Mouse (Mus musculus) midbrain, embryonic 11.5 days (tissue): ENCODE data around the gene Slc24a2. TPM values are rescaled to one million over a fixed set of nuclear protein-coding genes. Genes with fewer than 3 reads are reported as not detected.

Experiments used
- ATAC-seq: fragments of 200-750 bp; cut with Nextera tagmentation; 2 replicates; pipeline ENCODE4 v1.8.0; 2017; ENCODE audit warnings: moderate TSS enrichment, moderate library complexity; ENCODE audit not compliant: low FRiP score
- DNase-seq: peaks from one replicate; pipeline ENCODE4 v3.0.0; 2015; ENCODE audit warnings: low spot score; ENCODE audit errors: missing footprints
- H3K27ac ChIP-seq: fragments of 300-500 bp; sonication (generic); 2 replicates; pipeline ENCODE4 v1.5.1; 2014; ENCODE audit warnings: low read depth, low read length
- H3K27me3 ChIP-seq: fragments of 300-500 bp; sonication (generic); 2 replicates; pipeline ENCODE4 v1.6.1; 2014; ENCODE audit warnings: mild to moderate bottlenecking, low read length, moderate library complexity, mixed read lengths; ENCODE audit not compliant: control insufficient read depth, insufficient read depth
- H3K36me3 ChIP-seq: fragments of 300-500 bp; sonication (generic); 2 replicates; pipeline ENCODE4 v1.6.1; 2014; ENCODE audit warnings: mild to moderate bottlenecking, low read length, moderate library complexity, mixed read lengths; ENCODE audit not compliant: control insufficient read depth, insufficient read depth
- H3K4me1 ChIP-seq: fragments of 300-500 bp; sonication (generic); 2 replicates; pipeline ENCODE4 v1.6.1; 2014; ENCODE audit warnings: low read length; ENCODE audit not compliant: control insufficient read depth, insufficient read depth
- H3K4me2 ChIP-seq: fragments of 300-500 bp; sonication (generic); 2 replicates; pipeline ENCODE4 v1.6.1; 2014; ENCODE audit warnings: mild to moderate bottlenecking, moderate library complexity
- H3K4me3 ChIP-seq: fragments of 300-500 bp; sonication (generic); 2 replicates; pipeline ENCODE4 v1.5.1; 2014; ENCODE audit warnings: low read depth, low read length
- H3K9ac ChIP-seq: fragments of 300-500 bp; sonication (generic); 2 replicates; pipeline ENCODE4 v1.6.1; 2014; ENCODE audit warnings: low read length
- H3K9me3 ChIP-seq: fragments of 300-500 bp; sonication (generic); 2 replicates; pipeline ENCODE4 v1.6.1; 2016; ENCODE audit warnings: low read length; ENCODE audit not compliant: control insufficient read depth
- WGBS: fragments of 180-500 bp; shearing (Covaris S2); extraction: QIAGEN DNeasy Blood & Tissue Kit; methylation state at CpG from one replicate; pipeline ENCODE4 v1.1.7; 2014; 5-methylcytosine and 5-hydroxymethylcytosine counted together
- polyA plus RNA-seq: library from polyadenylated mRNA; unstranded; fragments of >200 nt; fragmentation: Nextera tagmentation; extraction: Ambion mirVana; gene quantifications from 2 replicates; pipeline ENCODE4 v1.2.1, GENCODE M21; 2014

Slc24a2 gene
- polyA plus RNA-seq, 1 experiment from 2014 or later: 0.87 TPM

GRCm38 (mm10) chr4:87064561-87064960 lies 165.7 kb downstream of the Slc24a2 start:
- DNase-seq (no peak), ATAC-seq (no peak)
- Histone ChIP-seq H3K36me3 (no peaks in the 10 kb centered on the region), H3K4me3 (no peak overlapping the region), H3K27me3 (no peaks in the 10 kb centered on the region), H3K4me1 (peaks cover 12% of the 10 kb centered on the region), H3K27ac (no peak overlapping the region), H3K4me2 (no peak overlapping the region), H3K9me3 (no peaks in the 10 kb centered on the region), H3K9ac (no peak overlapping the region)
- WGBS: 96% methylated on average over 2 of the region's 2 CpGs

- ATAC-seq: no peak
- 70% methylated on average over 6 of the region's 6 CpGs for WGBS
- H3K9ac ChIP-seq: no peak overlapping the region
These were observed 167.5 kb downstream of the Slc24a2 start for GRCm38 (mm10) chr4:87062771-87063253.

GRCm38 (mm10) chr4:87061696-87062095 lies 168.6 kb downstream of the Slc24a2 start:
- 66% methylated on average over 2 of the region's 2 CpGs for WGBS
- peaks cover 12% of the 10 kb centered on the region for H3K4me1 ChIP-seq
- H3K9ac ChIP-seq: no peak overlapping the region
- H3K36me3 ChIP-seq: no peaks in the 10 kb centered on the region
- H3K4me3 ChIP-seq: no peak overlapping the region
- ATAC-seq: 0 out of 2 replicates have a peak, but pooled peaks have one; percentile 16
- no peak for DNase-seq
- no peaks in the 10 kb centered on the region for H3K9me3 ChIP-seq
- no peak overlapping the region for H3K4me2 ChIP-seq
- no peaks in the 10 kb centered on the region for H3K27me3 ChIP-seq
- H3K27ac ChIP-seq: no peak overlapping the region

More at GRCm38 (mm10) chr4:87062771-87063253, 167.5 kb downstream of the Slc24a2 start:
- H3K4me3 ChIP-seq: no peak overlapping the region
- no peaks in the 10 kb centered on the region for H3K9me3 ChIP-seq
- H3K4me1 ChIP-seq: peaks cover 12% of the 10 kb centered on the region
- DNase-seq: no peak
- H3K27me3 ChIP-seq: no peaks in the 10 kb centered on the region
- H3K4me2 ChIP-seq: no peak overlapping the region
- no peaks in the 10 kb centered on the region for H3K36me3 ChIP-seq
- H3K27ac ChIP-seq: no peak overlapping the region

GRCm38 (mm10) chr4:87057572-87057971 lies 172.7 kb downstream of the Slc24a2 start:
- 69% methylated on average over 3 of the region's 3 CpGs for WGBS
- ATAC-seq: no peak

GRCm38 (mm10) chr4:87055768-87056167 lies 174.5 kb downstream of the Slc24a2 start:
- DNase-seq (no peak), ATAC-seq (no peak)
- no peaks in the 10 kb centered on the region for H3K27me3 ChIP-seq
- H3K9me3 ChIP-seq: no peaks in the 10 kb centered on the region
- H3K36me3 ChIP-seq: no peaks in the 10 kb centered on the region
- no peaks in the 10 kb centered on the region for H3K4me1 ChIP-seq
- no peak overlapping the region for H3K4me3 ChIP-seq
- 79% methylated on average over 7 of the region's 7 CpGs for WGBS
- no peak overlapping the region for H3K9ac ChIP-seq
- H3K4me2 ChIP-seq: no peak overlapping the region
- no peak overlapping the region for H3K27ac ChIP-seq

More at GRCm38 (mm10) chr4:87057572-87057971, 172.7 kb downstream of the Slc24a2 start:
- no peaks in the 10 kb centered on the region for H3K9me3 ChIP-seq
- H3K36me3 ChIP-seq: no peaks in the 10 kb centered on the region
- H3K9ac ChIP-seq: no peak overlapping the region
- H3K27me3 ChIP-seq: no peaks in the 10 kb centered on the region
- H3K4me1 ChIP-seq: peaks cover 10% of the 10 kb centered on the region
- H3K4me2 ChIP-seq: no peak overlapping the region
- H3K27ac ChIP-seq: no peak overlapping the region
- H3K4me3 ChIP-seq: no peak overlapping the region
- DNase-seq: no peak

- ATAC-seq (no peak), DNase-seq (peak; percentile 72)
- 96% methylated on average over 5 of the region's 5 CpGs for WGBS
- Histone ChIP-seq H3K4me1 (no peaks in the 10 kb centered on the region), H3K9ac (no peak overlapping the region), H3K27ac (no peak overlapping the region), H3K9me3 (no peaks in the 10 kb centered on the region), H3K36me3 (no peaks in the 10 kb centered on the region), H3K4me2 (no peak overlapping the region), H3K4me3 (no peak overlapping the region), H3K27me3 (no peaks in the 10 kb centered on the region)
These were observed 177.4 kb downstream of the Slc24a2 start for GRCm38 (mm10) chr4:87052881-87053280.

GRCm38 (mm10) chr4:87049061-87049460 lies 181.2 kb downstream of the Slc24a2 start:
- ATAC-seq: no peak
- 82% methylated on average over 3 of the region's 3 CpGs for WGBS
- Histone ChIP-seq H3K9me3 (no peaks in the 10 kb centered on the region), H3K27ac (no peak overlapping the region), H3K4me3 (no peak overlapping the region), H3K4me1 (no peaks in the 10 kb centered on the region), H3K36me3 (no peaks in the 10 kb centered on the region), H3K9ac (no peak overlapping the region), H3K4me2 (no peak overlapping the region), H3K27me3 (no peaks in the 10 kb centered on the region)
- peak; percentile 17 for DNase-seq

GRCm38 (mm10) chr4:87047131-87047530 lies 183.1 kb downstream of the Slc24a2 start:
- no peak overlapping the region for H3K4me3 ChIP-seq
- H3K27me3 ChIP-seq: no peaks in the 10 kb centered on the region
- no peak overlapping the region for H3K27ac ChIP-seq
- no peak overlapping the region for H3K4me2 ChIP-seq
- DNase-seq: no peak
- H3K9me3 ChIP-seq: no peaks in the 10 kb centered on the region
- ATAC-seq: no peak
- no peaks in the 10 kb centered on the region for H3K4me1 ChIP-seq
- no peaks in the 10 kb centered on the region for H3K36me3 ChIP-seq
- WGBS: 84% methylated on average over 2 of the region's 2 CpGs
- no peak overlapping the region for H3K9ac ChIP-seq

GRCm38 (mm10) chr4:87043296-87043695 lies 187.0 kb downstream of the Slc24a2 start:
- Histone ChIP-seq H3K36me3 (no peaks in the 10 kb centered on the region), H3K4me2 (no peak overlapping the region), H3K27me3 (no peaks in the 10 kb centered on the region), H3K9me3 (no peaks in the 10 kb centered on the region), H3K27ac (no peak overlapping the region), H3K4me3 (no peak overlapping the region), H3K4me1 (no peaks in the 10 kb centered on the region), H3K9ac (no peak overlapping the region)
- WGBS: 92% methylated on average over 9 of the region's 9 CpGs
- no peak for DNase-seq
- ATAC-seq: no peak
